ENCODE assay signal across 28 mouse cellular contexts in genomic region chr7:102974399-102974798, GRCm38 (mm10). TPM values are rescaled to one million over a fixed set of nuclear protein-coding genes. Genes with fewer than 3 reads are reported as not detected.
"Had no signal": no experiment of that assay in that cellular context is flagged by ENCODE, and none has a peak within 500 bp of the region (broad histone marks: within the 10 kb centered on the region; RNA-seq: fewer than 3 reads in every experiment).

No protein-coding gene starts in this region.

- DNase-seq: gastrocnemius, adult 2 months; gastrocnemius, postnatal 10 days; gastrocnemius, postnatal 25 days; heart, adult 18-20 months; heart, postnatal 10 days; heart, postnatal 4 days; kidney, adult 18-20 months; kidney, adult 8-10 months; kidney, postnatal 10 days; kidney, postnatal 25 days; kidney, postnatal 4 days; layer of hippocampus, adult 9-11 months; liver; liver, embryonic 13.5 days had no signal

- ATAC-seq: hindbrain, embryonic 16.5 days; inflammation-experienced regulatory T-cells, adult 6 months; intestine, embryonic 15.5 days; intestine, postnatal 0 days had no signal

RNA-seq across cellular contexts. Expression of gene Olfr577, which starts 1.3 kb away (rescaled TPM):
- total RNA-seq: gastrocnemius, adult 2 months; gastrocnemius, postnatal 10 days; gastrocnemius, postnatal 25 days; gastrocnemius, postnatal 4 days; granulocyte monocyte progenitor cell, adult 5-6 weeks; heart, adult 18-20 months; heart, adult 8-10 months; heart, postnatal 10 days; heart, postnatal 25 days; heart, postnatal 4 days; layer of hippocampus, adult 8-10 months; layer of hippocampus, postnatal 25 days; left cerebral cortex, adult 18-20 months; left cerebral cortex, adult 8-10 months; left cerebral cortex, postnatal 10 days; left cerebral cortex, postnatal 25 days had no signal

RNA-seq across cellular contexts. Expression of gene Olfr576, which starts 11.9 kb away (rescaled TPM):
- total RNA-seq: gastrocnemius, adult 2 months; gastrocnemius, postnatal 10 days; gastrocnemius, postnatal 25 days; gastrocnemius, postnatal 4 days; granulocyte monocyte progenitor cell, adult 5-6 weeks; heart, adult 18-20 months; heart, adult 8-10 months; heart, postnatal 10 days; heart, postnatal 25 days; heart, postnatal 4 days; layer of hippocampus, adult 8-10 months; layer of hippocampus, postnatal 25 days; left cerebral cortex, adult 18-20 months; left cerebral cortex, adult 8-10 months; left cerebral cortex, postnatal 10 days; left cerebral cortex, postnatal 25 days had no signal

RNA-seq across cellular contexts. Expression of gene Olfr578, which starts 14.7 kb away (rescaled TPM):
- total RNA-seq: gastrocnemius, adult 2 months; gastrocnemius, postnatal 10 days; gastrocnemius, postnatal 25 days; gastrocnemius, postnatal 4 days; granulocyte monocyte progenitor cell, adult 5-6 weeks; heart, adult 18-20 months; heart, adult 8-10 months; heart, postnatal 10 days; heart, postnatal 25 days; heart, postnatal 4 days; layer of hippocampus, adult 8-10 months; layer of hippocampus, postnatal 25 days; left cerebral cortex, adult 18-20 months; left cerebral cortex, adult 8-10 months; left cerebral cortex, postnatal 10 days; left cerebral cortex, postnatal 25 days had no signal

RNA-seq across cellular contexts. Expression of gene Olfr575, which starts 15.8 kb away (rescaled TPM):
- total RNA-seq: gastrocnemius, adult 2 months; gastrocnemius, postnatal 10 days; gastrocnemius, postnatal 25 days; gastrocnemius, postnatal 4 days; granulocyte monocyte progenitor cell, adult 5-6 weeks; heart, adult 18-20 months; heart, adult 8-10 months; heart, postnatal 10 days; heart, postnatal 25 days; heart, postnatal 4 days; layer of hippocampus, adult 8-10 months; layer of hippocampus, postnatal 25 days; left cerebral cortex, adult 18-20 months; left cerebral cortex, adult 8-10 months; left cerebral cortex, postnatal 10 days; left cerebral cortex, postnatal 25 days had no signal

RNA-seq across cellular contexts. Expression of gene Olfr574, which starts 26.1 kb away (rescaled TPM):
- total RNA-seq: gastrocnemius, adult 2 months; gastrocnemius, postnatal 10 days; gastrocnemius, postnatal 25 days; gastrocnemius, postnatal 4 days; granulocyte monocyte progenitor cell, adult 5-6 weeks; heart, adult 18-20 months; heart, adult 8-10 months; heart, postnatal 10 days; heart, postnatal 25 days; heart, postnatal 4 days; layer of hippocampus, adult 8-10 months; layer of hippocampus, postnatal 25 days; left cerebral cortex, adult 18-20 months; left cerebral cortex, adult 8-10 months; left cerebral cortex, postnatal 10 days; left cerebral cortex, postnatal 25 days had no signal
